ENCODE assay signal across 8 mouse cellular contexts in the genomic region with DNA sequence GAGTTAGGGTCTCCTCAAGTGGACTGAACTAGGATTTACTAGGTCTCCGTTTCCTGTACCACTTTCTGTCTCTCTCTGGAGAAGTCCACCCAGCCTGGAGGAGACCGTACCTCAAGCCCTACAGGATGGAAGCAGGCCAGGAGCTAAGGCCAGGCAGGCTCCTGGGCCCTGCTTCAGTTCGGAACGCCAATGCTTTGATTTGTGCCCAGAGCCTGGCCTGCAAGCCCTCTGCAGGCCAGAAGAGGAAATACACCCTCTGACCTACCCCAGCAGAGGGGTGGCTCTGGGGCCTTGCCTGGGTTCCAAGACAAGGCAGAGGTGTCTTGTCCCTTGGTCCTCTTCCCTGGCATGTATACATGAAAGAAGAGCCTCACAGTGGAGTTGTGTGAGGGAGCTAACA. TPM values are rescaled to one million over a fixed set of nuclear protein-coding genes. Genes with fewer than 3 reads are reported as not detected.
DNase-seq lines count a peak whose midpoint lies in the region; ATAC-seq and TF ChIP-seq lines count a peak whose summit lies in the region.

No protein-coding gene starts in this region.

- H3K4me2 ChIP-seq in liver, embryonic 14.5 days (ENCODE audit: low read depth) = no peak overlapping the region
- no peak overlapping the region for H3K4me2 ChIP-seq in liver, embryonic 12.5 days
- no peak overlapping the region for H3K4me2 ChIP-seq in liver, postnatal 0 days (ENCODE audit: low read depth, low read length)
- no peak overlapping the region for H3K4me2 ChIP-seq in stomach, embryonic 14.5 days (replicated peaks; ENCODE audit: low read depth, low read length)

- 0 out of 2 replicates have a peak, but pooled peaks have one; percentile 26 for ATAC-seq in liver, embryonic 14.5 days (ENCODE audit: insufficient read depth)
- ATAC-seq in liver, embryonic 12.5 days = no peak
- ATAC-seq in liver, postnatal 0 days = peak; percentile 49; the same call in 1 of the 2 replicates
- peak; percentile 25; the same call in 1 of the 2 replicates for ATAC-seq in stomach, embryonic 14.5 days (ENCODE audit: insufficient number of reproducible peaks, insufficient read depth, low FRiP score, low read depth)

- no peaks in the 10 kb centered on the region for H3K27me3 ChIP-seq in liver, embryonic 14.5 days (ENCODE audit: control insufficient read depth, insufficient read depth, low read length)
- peaks cover 30% of the 10 kb centered on the region; the same call in 1 of the 2 replicates for H3K27me3 ChIP-seq in liver, embryonic 12.5 days (replicated peaks)
- no peaks in the 10 kb centered on the region for H3K27me3 ChIP-seq in liver, postnatal 0 days (ENCODE audit: insufficient read depth, low read length)
- H3K27me3 ChIP-seq in stomach, embryonic 14.5 days (ENCODE audit: control insufficient read depth, insufficient read depth, low read length) = no peaks in the 10 kb centered on the region

- peak; percentile 89 for TF ChIP-seq CTCF in liver, embryonic 14.5 days (IDR thresholded peaks at IDR 0.05; ENCODE audit: low read depth)
- TF ChIP-seq CTCF in liver, postnatal 0 days (IDR thresholded peaks at IDR 0.05; ENCODE audit: low read depth) = peak; percentile 86

- 19% methylated on average over 4 of the region's 4 CpGs for WGBS in liver, embryonic 14.5 days (ENCODE audit: insufficient replicate concordance)
- 25% methylated on average over 4 of the region's 4 CpGs for WGBS in liver, embryonic 12.5 days (ENCODE audit: insufficient replicate concordance)
- 32% methylated on average over 4 of the region's 4 CpGs for WGBS in liver, postnatal 0 days (ENCODE audit: insufficient replicate concordance)
- 24% methylated on average over 4 of the region's 4 CpGs for WGBS in stomach, embryonic 14.5 days

- H3K36me3 ChIP-seq in liver, embryonic 14.5 days (replicated peaks; ENCODE audit: control insufficient read depth, insufficient read depth, low read depth) = no peaks in the 10 kb centered on the region
- H3K36me3 ChIP-seq in liver, embryonic 12.5 days = no peaks in the 10 kb centered on the region
- H3K36me3 ChIP-seq in liver, postnatal 0 days (replicated peaks; ENCODE audit: insufficient read depth, low read length) = no peaks in the 10 kb centered on the region
- no peaks in the 10 kb centered on the region for H3K36me3 ChIP-seq in stomach, embryonic 14.5 days (ENCODE audit: control insufficient read depth, insufficient read depth, low read length)

- no peaks in the 10 kb centered on the region for H3K9me3 ChIP-seq in liver, embryonic 14.5 days (ENCODE audit: control insufficient read depth, low read length)
- H3K9me3 ChIP-seq in liver, embryonic 12.5 days (replicated peaks) = no peaks in the 10 kb centered on the region
- no peaks in the 10 kb centered on the region for H3K9me3 ChIP-seq in liver, postnatal 0 days (ENCODE audit: low read length)
- H3K9me3 ChIP-seq in stomach, embryonic 14.5 days (ENCODE audit: control insufficient read depth, low read depth, low read length) = no peaks in the 10 kb centered on the region

- no peak for TF ChIP-seq EP300 in liver, embryonic 14.5 days (IDR thresholded peaks at IDR 0.05; ENCODE audit: low read depth)
- no peak for TF ChIP-seq EP300 in liver, postnatal 0 days (IDR thresholded peaks at IDR 0.05; ENCODE audit: low read depth)

- peak; percentile 39 for DNase-seq in adrenal gland, adult 2 months
- DNase-seq in adrenal gland, postnatal 25 days = no peak
- no peak for DNase-seq in liver, embryonic 14.5 days (ENCODE audit: low read depth in 3 of 3, low spot score in 3 of 3)
- DNase-seq in embryo, embryonic 10.5 days (ENCODE audit: low spot score) = peak; percentile 62
- no peak for DNase-seq in liver, postnatal 0 days
- no peak for DNase-seq in urinary bladder, postnatal 4 days (ENCODE audit: low spot score in 2 of 2)

- H3K4me3 ChIP-seq in liver, embryonic 14.5 days (ENCODE audit: insufficient read depth in 1 of 2, low read depth in 2 of 2, low read length in 2 of 2) = no peak overlapping the region
- H3K4me3 ChIP-seq in liver, embryonic 12.5 days = no peak overlapping the region
- H3K4me3 ChIP-seq in liver, postnatal 0 days (ENCODE audit: low read depth, low read length) = no peak overlapping the region
- no peak overlapping the region for H3K4me3 ChIP-seq in stomach, embryonic 14.5 days (ENCODE audit: low read depth, low read length)

- no peak overlapping the region for H3K27ac ChIP-seq in liver, embryonic 14.5 days
- no peak overlapping the region for H3K27ac ChIP-seq in liver, embryonic 12.5 days
- H3K27ac ChIP-seq in liver, postnatal 0 days (ENCODE audit: low read depth) = no peak overlapping the region
- no peak overlapping the region for H3K27ac ChIP-seq in stomach, embryonic 14.5 days (ENCODE audit: low read length)

- peaks cover 0 to 2% of the 10 kb centered on the region in 2 experiments; a peak in 1 of 4 replicates for H3K4me1 ChIP-seq in liver, embryonic 14.5 days (replicated peaks; ENCODE audit: control insufficient read depth in 2 of 2, insufficient read depth in 2 of 2, low read length in 1 of 2)
- H3K4me1 ChIP-seq in liver, embryonic 12.5 days = peaks cover 8% of the 10 kb centered on the region
- 0 out of 2 replicates have a peak, but pooled peaks cover 5% of the 10 kb centered on the region for H3K4me1 ChIP-seq in liver, postnatal 0 days (ENCODE audit: insufficient read depth)
- no peaks in the 10 kb centered on the region for H3K4me1 ChIP-seq in stomach, embryonic 14.5 days (ENCODE audit: control insufficient read depth, insufficient read depth, low read length)

- H3K9ac ChIP-seq in liver, embryonic 14.5 days (replicated peaks) = no peak overlapping the region
- no peak overlapping the region for H3K9ac ChIP-seq in liver, embryonic 12.5 days
- no peak overlapping the region for H3K9ac ChIP-seq in liver, postnatal 0 days (replicated peaks)
- H3K9ac ChIP-seq in stomach, embryonic 14.5 days (replicated peaks; ENCODE audit: low read depth, low read length) = no peak overlapping the region

RNA-seq across cellular contexts. Expression of a gene that starts 9.4 kb away (rescaled TPM):
- 10 to 100 TPM in 1 of 2 experiments, 1 to 10 TPM in 1; 5.3 to 12.6 TPM for total RNA-seq in adrenal gland, adult 2 months (2021)
- polyA plus RNA-seq in adrenal gland, adult 2 months (2012; rRNA removed) = 32.3 and 34.3 TPM in 2 replicates
- 5.8 and 9.5 TPM in 2 replicates for total RNA-seq in adrenal gland, postnatal 25 days (2021)
- polyA plus RNA-seq in liver, embryonic 14.5 days (2012; rRNA removed) = 2.0 and 2.9 TPM in 2 replicates
- polyA plus RNA-seq in liver, embryonic 14.5 days (2014; fragmentation: Nextera tagmentation; extraction: Ambion mirVana) = 2.9 TPM in 2 replicates
- polyA plus RNA-seq in liver, embryonic 12.5 days (2016; fragmentation: Nextera tagmentation; extraction: Ambion mirVana) = 3.4 and 3.6 TPM in 2 replicates
- 5.3 and 6.0 TPM in 2 replicates for polyA plus RNA-seq in liver, postnatal 0 days (2015; fragmentation: Nextera tagmentation; extraction: Ambion mirVana)
- polyA plus RNA-seq in stomach, embryonic 14.5 days (2014; fragmentation: Nextera tagmentation; extraction: Ambion mirVana) = 7.3 and 7.8 TPM in 2 replicates

RNA-seq across cellular contexts. Expression of a gene that starts 33.2 kb away (rescaled TPM):
- total RNA-seq in adrenal gland, adult 2 months (2021) = 10 to 100 TPM; 76.4 to 81.7 TPM
- polyA plus RNA-seq in adrenal gland, adult 2 months (2012; rRNA removed) = 99.6 and 118 TPM in 2 replicates
- 76.1 and 81.2 TPM in 2 replicates for total RNA-seq in adrenal gland, postnatal 25 days (2021)
- polyA plus RNA-seq in liver, embryonic 14.5 days (2012; rRNA removed) = 1.7 and 2.0 TPM in 2 replicates
- polyA plus RNA-seq in liver, embryonic 14.5 days (2014; fragmentation: Nextera tagmentation; extraction: Ambion mirVana) = 0.70 and 0.72 TPM in 2 replicates
- polyA plus RNA-seq in liver, embryonic 12.5 days (2016; fragmentation: Nextera tagmentation; extraction: Ambion mirVana) = 1.7 and 2.2 TPM in 2 replicates
- polyA plus RNA-seq in liver, postnatal 0 days (2015; fragmentation: Nextera tagmentation; extraction: Ambion mirVana) = 0.35 and 0.38 TPM in 2 replicates
- 13.7 and 14.1 TPM in 2 replicates for polyA plus RNA-seq in stomach, embryonic 14.5 days (2014; fragmentation: Nextera tagmentation; extraction: Ambion mirVana)

RNA-seq across cellular contexts. Expression of a gene that starts 47.6 kb away (rescaled TPM):
- 1 to 10 TPM; 1.9 to 5.0 TPM for total RNA-seq in adrenal gland, adult 2 months (2021)
- polyA plus RNA-seq in adrenal gland, adult 2 months (2012; rRNA removed) = 3.8 and 4.8 TPM in 2 replicates
- total RNA-seq in adrenal gland, postnatal 25 days (2021) = 1.2 and 2.3 TPM in 2 replicates
- polyA plus RNA-seq in liver, embryonic 14.5 days (2012; rRNA removed) = 0.47 and 0.53 TPM in 2 replicates
- 0.33 and 0.67 TPM in 2 replicates for polyA plus RNA-seq in liver, embryonic 14.5 days (2014; fragmentation: Nextera tagmentation; extraction: Ambion mirVana)
- polyA plus RNA-seq in liver, embryonic 12.5 days (2016; fragmentation: Nextera tagmentation; extraction: Ambion mirVana) = 1.2 TPM in 2 replicates
- 3.8 and 4.2 TPM in 2 replicates for polyA plus RNA-seq in liver, postnatal 0 days (2015; fragmentation: Nextera tagmentation; extraction: Ambion mirVana)
- 1.7 and 2.0 TPM in 2 replicates for polyA plus RNA-seq in stomach, embryonic 14.5 days (2014; fragmentation: Nextera tagmentation; extraction: Ambion mirVana)

Comparison
In these comparisons a context has a peak if more than half of its experiments do, and no peak if none do; other contexts are left out.
1. DNase-seq: peak in adrenal gland, adult 2 months (single experiment) and embryo, embryonic 10.5 days (single experiment); none in adrenal gland, postnatal 25 days (single experiment), liver, embryonic 14.5 days (0 of 3), liver, postnatal 0 days (single experiment) and urinary bladder, postnatal 4 days (0 of 2).